In genomic region chr3:89819897-89820296, GRCm38 (mm10) we compare ENCODE assay signal across 15 mouse cellular contexts. TPM values are rescaled to one million over a fixed set of nuclear protein-coding genes. Genes with fewer than 3 reads are reported as not detected.
DNase-seq lines count a peak whose midpoint lies in the region; ATAC-seq and TF ChIP-seq lines count a peak whose summit lies in the region.
"Had no signal": no experiment of that assay in that cellular context is flagged by ENCODE, and none has a peak within 500 bp of the region (broad histone marks: within the 10 kb centered on the region; RNA-seq: fewer than 3 reads in every experiment).

No protein-coding gene starts in this region.

- ATAC-seq in liver, embryonic 11.5 days (replicated peaks; ENCODE audit: low FRiP score), result no peak
- peak; percentile 24 for ATAC-seq in Patski
- ATAC-seq in liver, embryonic 15.5 days (ENCODE audit: insufficient read depth), result no peak
- no peak for ATAC-seq in midbrain, embryonic 13.5 days
- ATAC-seq: midbrain, embryonic 15.5 days had no signal

- 28% methylated on average over 7 of the region's 7 CpGs for WGBS in liver, embryonic 11.5 days
- WGBS in liver, embryonic 15.5 days (ENCODE audit: insufficient replicate concordance), result 9% methylated on average over 7 of the region's 7 CpGs
- 83% methylated on average over 7 of the region's 7 CpGs for WGBS in midbrain, embryonic 13.5 days

- H3K36me3 ChIP-seq in liver, embryonic 11.5 days (ENCODE audit: control insufficient read depth, insufficient read depth, low read length), result no peaks in the 10 kb centered on the region
- H3K36me3 ChIP-seq in liver, embryonic 15.5 days (replicated peaks), result no peaks in the 10 kb centered on the region
- no peaks in the 10 kb centered on the region for H3K36me3 ChIP-seq in midbrain, embryonic 13.5 days
- H3K36me3 ChIP-seq: forebrain, embryonic 12.5 days; midbrain, embryonic 15.5 days had no signal

- no peak for TF ChIP-seq CTCF in Patski (IDR thresholded peaks at IDR 0.05)

- peak overlapping the region; percentile 28; the same call in 1 of the 2 replicates for H3K4me2 ChIP-seq in liver, embryonic 11.5 days
- H3K4me2 ChIP-seq in liver, embryonic 15.5 days, result peak overlapping the region; percentile 4; the same call in 1 of the 2 replicates
- H3K4me2 ChIP-seq in midbrain, embryonic 13.5 days (replicated peaks), result no peak overlapping the region
- H3K4me2 ChIP-seq: forebrain, embryonic 12.5 days; midbrain, embryonic 15.5 days had no signal

- H3K27ac ChIP-seq in liver, embryonic 11.5 days (ENCODE audit: low read depth, low read length), result no peak overlapping the region
- H3K27ac ChIP-seq in liver, embryonic 15.5 days (replicated peaks), result no peak overlapping the region
- H3K27ac ChIP-seq in midbrain, embryonic 13.5 days, result no peak overlapping the region
- H3K27ac ChIP-seq: forebrain, embryonic 12.5 days; left cerebral cortex, adult 2 months; midbrain, embryonic 15.5 days had no signal

- no peak overlapping the region for H3K9ac ChIP-seq in liver, embryonic 11.5 days (ENCODE audit: low read depth, low read length)
- no peak overlapping the region for H3K9ac ChIP-seq in liver, embryonic 15.5 days
- no peak overlapping the region for H3K9ac ChIP-seq in midbrain, embryonic 13.5 days (replicated peaks)
- H3K9ac ChIP-seq: forebrain, embryonic 12.5 days; midbrain, embryonic 15.5 days had no signal

- POLR2A ChIA-PET in Patski (lab: Charles Lee), result no interaction called here

- H3K4me1 ChIP-seq in liver, embryonic 11.5 days (replicated peaks; ENCODE audit: control insufficient read depth, insufficient read depth, low read length), result peaks cover 12% of the 10 kb centered on the region
- peaks cover 27% of the 10 kb centered on the region for H3K4me1 ChIP-seq in liver, embryonic 15.5 days (replicated peaks)
- no peaks in the 10 kb centered on the region for H3K4me1 ChIP-seq in midbrain, embryonic 13.5 days (replicated peaks)
- H3K4me1 ChIP-seq: forebrain, embryonic 12.5 days; midbrain, embryonic 15.5 days had no signal

- CTCF ChIA-PET in Patski (lab: Charles Lee), result no interaction called here

- H3K27me3 ChIP-seq in liver, embryonic 11.5 days (replicated peaks; ENCODE audit: control insufficient read depth, insufficient read depth, low read length), result no peaks in the 10 kb centered on the region
- H3K27me3 ChIP-seq in Patski, result peaks cover 80% of the 10 kb centered on the region
- peaks cover 25% of the 10 kb centered on the region for H3K27me3 ChIP-seq in liver, embryonic 15.5 days
- no peaks in the 10 kb centered on the region; the same call in 1 of the 2 replicates for H3K27me3 ChIP-seq in midbrain, embryonic 13.5 days
- H3K27me3 ChIP-seq: forebrain, embryonic 12.5 days; midbrain, embryonic 15.5 days had no signal

- no peak overlapping the region for H3K4me3 ChIP-seq in liver, embryonic 11.5 days (ENCODE audit: low read depth, low read length)
- no peak overlapping the region for H3K4me3 ChIP-seq in liver, embryonic 15.5 days (replicated peaks)
- H3K4me3 ChIP-seq in midbrain, embryonic 13.5 days (replicated peaks), result no peak overlapping the region
- H3K4me3 ChIP-seq: forebrain, embryonic 12.5 days; left cerebral cortex, adult 2 months; midbrain, embryonic 15.5 days had no signal

- no peak for DNase-seq in liver, embryonic 11.5 days (ENCODE audit: low spot score)
- no peak for DNase-seq in liver
- DNase-seq in Patski (ENCODE audit: low read depth, low spot score), result no peak
- peak; percentile 13 to 29 for DNase-seq in thymus, postnatal 36 days
- no peak for DNase-seq in layer of hippocampus, adult 18-20 months (ENCODE audit: low spot score in 2 of 2)
- no peak for DNase-seq in adrenal gland, adult 18-20 months (ENCODE audit: low spot score in 2 of 2)
- DNase-seq: cerebellum, adult 18-20 months; lung, postnatal 36 days; right cerebral cortex, postnatal 25 days had no signal

- in situ Hi-C loops in Patski (cut with MboI; ENCODE audit: low pct_unique_long_range_greater_than_20kb), result loop anchor here (10.0 kb wide), 1 partner anchor 255 kb away; the partner anchor contains the start of gene Tpm3

- H3K9me3 ChIP-seq in liver, embryonic 11.5 days (ENCODE audit: control insufficient read depth, low read length), result no peaks in the 10 kb centered on the region
- no peaks in the 10 kb centered on the region for H3K9me3 ChIP-seq in liver, embryonic 15.5 days (replicated peaks)
- no peaks in the 10 kb centered on the region for H3K9me3 ChIP-seq in midbrain, embryonic 13.5 days
- H3K9me3 ChIP-seq: forebrain, embryonic 12.5 days; midbrain, embryonic 15.5 days had no signal

RNA-seq across cellular contexts. Expression of gene She, which starts 11.3 kb away (rescaled TPM):
- 3.2 and 3.9 TPM in 2 replicates for polyA plus RNA-seq in liver, embryonic 11.5 days (2014; fragmentation: Nextera tagmentation; extraction: Ambion mirVana)
- 0.03 TPM for polyA plus RNA-seq in Patski (2021)
- 0.93 and 1.2 TPM in 2 replicates for polyA plus RNA-seq in liver, embryonic 15.5 days (2015; fragmentation: Nextera tagmentation; extraction: Ambion mirVana)
- polyA plus RNA-seq in midbrain, embryonic 13.5 days (2015; fragmentation: Nextera tagmentation; extraction: Ambion mirVana), result 1.1 and 1.6 TPM in 2 replicates
- total RNA-seq in layer of hippocampus, adult 18-20 months (2021), result 1 to 10 TPM; 2.6 to 2.9 TPM
- 1 to 10 TPM; 7.1 to 7.3 TPM for total RNA-seq in adrenal gland, adult 18-20 months (2021)
- total RNA-seq: CH12.LX had no signal

RNA-seq across cellular contexts. Expression of gene Ube2q1, which starts 46.5 kb away (rescaled TPM):
- polyA plus RNA-seq in liver, embryonic 11.5 days (2014; fragmentation: Nextera tagmentation; extraction: Ambion mirVana), result 15.0 and 15.7 TPM in 2 replicates
- 147 TPM for polyA plus RNA-seq in Patski (2021)
- 3.1 and 3.5 TPM in 2 replicates for polyA plus RNA-seq in liver, embryonic 15.5 days (2015; fragmentation: Nextera tagmentation; extraction: Ambion mirVana)
- polyA plus RNA-seq in midbrain, embryonic 13.5 days (2015; fragmentation: Nextera tagmentation; extraction: Ambion mirVana), result 13.4 and 15.8 TPM in 2 replicates
- total RNA-seq in layer of hippocampus, adult 18-20 months (2021), result 10 to 100 TPM; 94.7 to 96.2 TPM
- total RNA-seq in adrenal gland, adult 18-20 months (2021), result 10 to 100 TPM; 54.5 to 65.8 TPM

RNA-seq across cellular contexts. Expression of gene Chrnb2, which starts 55.5 kb away (rescaled TPM):
- 0.34 and 0.36 TPM in 2 replicates for polyA plus RNA-seq in liver, embryonic 11.5 days (2014; fragmentation: Nextera tagmentation; extraction: Ambion mirVana)
- 1.5 TPM for polyA plus RNA-seq in Patski (2021)
- 0.16 and 0.17 TPM in 2 replicates for polyA plus RNA-seq in liver, embryonic 15.5 days (2015; fragmentation: Nextera tagmentation; extraction: Ambion mirVana)
- 31.8 and 32.3 TPM in 2 replicates for polyA plus RNA-seq in midbrain, embryonic 13.5 days (2015; fragmentation: Nextera tagmentation; extraction: Ambion mirVana)
- 10 to 100 TPM; 31.3 to 31.5 TPM for total RNA-seq in layer of hippocampus, adult 18-20 months (2021)
- 1 to 10 TPM; 4.4 to 4.7 TPM for total RNA-seq in adrenal gland, adult 18-20 months (2021)

Comparison
In these comparisons a context has a peak if more than half of its experiments do, and no peak if none do; other contexts are left out.
1. DNase-seq: peak in thymus, postnatal 36 days (2 of 2); none in liver, embryonic 11.5 days (single experiment), liver (single experiment), Patski (single experiment), layer of hippocampus, adult 18-20 months (0 of 2) and adrenal gland, adult 18-20 months (0 of 2).
2. RNA of gene Chrnb2, which starts 55.5 kb away (polyA plus RNA-seq): 31.8 to 32.3 TPM in midbrain, embryonic 13.5 days; 1.5 TPM in Patski (single experiment), 0.34 to 0.36 TPM in liver, embryonic 11.5 days and 0.16 to 0.17 TPM in liver, embryonic 15.5 days; every median in the first group is over 10 times any median in the second.